Mouse (Mus musculus) G1E (cell line): ENCODE data around the gene Slc30a4. TPM values are rescaled to one million over a fixed set of nuclear protein-coding genes. Genes with fewer than 3 reads are reported as not detected.

ENCODE experiments used
- ATAC-seq: 2 replicates; pipeline ENCODE4 v1.8.0; 2016; ENCODE audit warnings: mild to moderate bottlenecking; ENCODE audit not compliant: insufficient number of reproducible peaks, poor library complexity, low FRiP score, severe bottlenecking; ENCODE audit errors: extremely low read depth
- DNase-seq: peaks from one replicate; pipeline ENCODE4 v3.0.0; 2012; ENCODE audit warnings: low spot score
- H3K27me3 ChIP-seq: 2 replicates; pipeline ENCODE4 v1.6.1; 2012; ENCODE audit warnings: mild to moderate bottlenecking, low read length, inconsistent platforms; ENCODE audit not compliant: insufficient read depth
- H3K36me3 ChIP-seq: replicated peaks from 2 replicates; pipeline ENCODE3; 2012; ENCODE audit warnings: mild to moderate bottlenecking, inconsistent platforms
- H3K4me1 ChIP-seq: 2 replicates; pipeline ENCODE4 v1.6.1; 2012; ENCODE audit warnings: low read depth, low read length, inconsistent platforms, mixed read lengths; ENCODE audit not compliant: insufficient read depth
- H3K4me3 ChIP-seq: 2 replicates; pipeline ENCODE4 v1.5.1; 2012; ENCODE audit warnings: low read depth, mild to moderate bottlenecking, inconsistent platforms, low read length, moderate library complexity, mixed read lengths
- H3K9me3 ChIP-seq: replicated peaks from 2 replicates; pipeline ENCODE4 v1.6.1; 2012; ENCODE audit warnings: inconsistent platforms
- CTCF ChIP-seq: IDR thresholded peaks from 2 replicates; pipeline ENCODE4 v1.5.1; 2012; ENCODE audit warnings: low read depth, low read length, inconsistent platforms, mixed read lengths
- GATA1 ChIP-seq: IDR thresholded peaks from 2 replicates; pipeline ENCODE4 v1.6.1; 2012; ENCODE audit warnings: borderline replicate concordance, low read length, inconsistent platforms, mixed read lengths
- GATA2 ChIP-seq: IDR thresholded peaks from 2 replicates; pipeline ENCODE4 v1.6.1; 2012; ENCODE audit warnings: low read depth, low read length, inconsistent platforms, borderline replicate concordance
- POLR2AphosphoS5 ChIP-seq: IDR thresholded peaks from 2 replicates; pipeline ENCODE4 v1.6.1; 2012; ENCODE audit warnings: low read depth, low read length, inconsistent platforms; ENCODE audit not compliant: insufficient replicate concordance
- TAL1 ChIP-seq: conservative IDR thresholded peaks from 2 replicates; pipeline ENCODE4 v1.6.1; 2012; ENCODE audit warnings: low read depth, low read length, inconsistent platforms, mixed read lengths
- polyA plus RNA-seq: library from polyadenylated mRNA; stranded (reverse); fragments of >175 nt; gene quantifications from 2 replicates; pipeline ENCODE4 v1.2.3, GENCODE M21; 2012
- total RNA-seq, 2 experiments: library from RNA; stranded (forward) in 1 of 2; stranded (reverse) in 1 of 2; fragments of 200-1000 nt in 1 of 2; fragments of >200 nt in 1 of 2; fragmentation: Nextera tagmentation in 1 of 2; gene quantifications; 2 replicates each; pipeline ENCODE4 v1.2.3; 2014 to 2017

Slc30a4 gene
- total and polyA plus RNA-seq, 3 experiments: 0.11 TPM; not detected in 2

DNA sequence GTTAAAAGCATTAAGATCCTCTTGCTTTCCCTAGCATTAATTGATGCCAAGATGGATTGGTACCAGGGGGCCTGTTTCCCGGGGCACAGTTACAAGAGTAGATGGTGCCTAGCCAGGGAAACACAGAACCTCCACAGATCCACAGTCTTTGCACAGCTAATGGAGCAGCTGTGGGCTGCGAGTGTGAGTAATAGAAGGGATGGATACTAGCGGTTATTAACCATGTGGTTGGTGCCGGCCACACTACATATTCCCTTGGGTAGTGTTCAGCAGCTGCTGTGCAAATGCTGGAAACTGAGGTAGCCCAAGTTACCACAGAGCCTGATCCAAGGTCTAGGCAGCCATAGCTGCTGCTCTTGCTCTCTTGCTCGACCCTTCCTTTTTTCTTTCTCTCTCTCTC, 30.7 kb downstream of the Slc30a4 start:
- no peaks in the 10 kb centered on the region for H3K9me3 ChIP-seq
- no peak for ATAC-seq
- no peak for DNase-seq
- no peaks in the 10 kb centered on the region for H3K4me1 ChIP-seq
- no peaks in the 10 kb centered on the region for H3K36me3 ChIP-seq
- no peak overlapping the region for H3K4me3 ChIP-seq
- no peak for TF ChIP-seq GATA1
- TF ChIP-seq POLR2AphosphoS5: no peak
- no peak for TF ChIP-seq TAL1
- no peak for TF ChIP-seq CTCF
- TF ChIP-seq GATA2: no peak
- no peaks in the 10 kb centered on the region for H3K27me3 ChIP-seq

- H3K27me3 ChIP-seq: no peaks in the 10 kb centered on the region
- H3K36me3 ChIP-seq: no peaks in the 10 kb centered on the region
- H3K4me3 ChIP-seq: no peak overlapping the region
- DNase-seq: no peak
- H3K9me3 ChIP-seq: no peaks in the 10 kb centered on the region
- H3K4me1 ChIP-seq: no peaks in the 10 kb centered on the region
- TF ChIP-seq CTCF (no peak), TAL1 (no peak), GATA2 (no peak), GATA1 (no peak), POLR2AphosphoS5 (no peak)
- ATAC-seq: no peak
Measured at GRCm38 (mm10) chr2:122667856-122668255, 34.6 kb downstream of the Slc30a4 start.

GRCm38 (mm10) chr2:122665973-122666875, 36.2 kb downstream of the Slc30a4 start:
- ATAC-seq: no peak
- no peak overlapping the region for H3K4me3 ChIP-seq
- no peak for TF ChIP-seq POLR2AphosphoS5
- TF ChIP-seq GATA2: no peak
- TF ChIP-seq GATA1: no peak
- TF ChIP-seq CTCF: no peak
- no peaks in the 10 kb centered on the region for H3K36me3 ChIP-seq
- H3K27me3 ChIP-seq: no peaks in the 10 kb centered on the region
- no peaks in the 10 kb centered on the region for H3K4me1 ChIP-seq
- no peaks in the 10 kb centered on the region for H3K9me3 ChIP-seq
- no peak for DNase-seq

- no peak overlapping the region for H3K4me3 ChIP-seq
- H3K4me1 ChIP-seq: no peaks in the 10 kb centered on the region
- TF ChIP-seq TAL1 (no peak), GATA2 (no peak), GATA1 (no peak), CTCF (no peak), POLR2AphosphoS5 (no peak)
- DNase-seq (no peak), ATAC-seq (no peak; the same call in 1 of the 2 replicates)
- no peaks in the 10 kb centered on the region for H3K27me3 ChIP-seq
- H3K9me3 ChIP-seq: no peaks in the 10 kb centered on the region
- no peaks in the 10 kb centered on the region for H3K36me3 ChIP-seq
Measured at GRCm38 (mm10) chr2:122665253-122665972, 37.0 kb downstream of the Slc30a4 start.

DNA sequence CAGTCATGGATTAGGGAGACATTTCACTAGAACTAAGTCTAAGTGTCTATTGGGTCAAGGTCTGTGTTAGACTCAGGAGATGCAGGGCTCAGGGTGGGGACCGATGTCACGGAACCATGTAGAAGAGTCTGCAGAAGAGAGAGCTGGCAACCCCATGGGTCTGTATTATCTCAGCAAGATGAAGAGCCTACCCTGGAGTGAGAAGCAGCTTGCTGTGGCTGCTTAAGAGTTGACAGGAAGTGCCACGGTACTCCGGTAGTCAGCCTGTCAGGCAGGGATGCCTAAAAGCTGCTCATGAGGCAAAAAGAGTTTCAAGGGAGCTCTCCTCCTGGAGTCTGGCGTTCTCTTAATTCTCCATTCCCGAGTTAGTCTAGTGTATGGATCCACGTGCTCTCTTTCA, 42.6 kb downstream of the Slc30a4 start:
- H3K27me3 ChIP-seq: no peaks in the 10 kb centered on the region
- H3K36me3 ChIP-seq: no peaks in the 10 kb centered on the region
- no peaks in the 10 kb centered on the region for H3K4me1 ChIP-seq
- ATAC-seq (no peak), DNase-seq (no peak)
- peaks cover 3% of the 10 kb centered on the region for H3K9me3 ChIP-seq
- no peak overlapping the region for H3K4me3 ChIP-seq
- TF ChIP-seq TAL1 (no peak), POLR2AphosphoS5 (no peak), GATA1 (no peak), CTCF (no peak), GATA2 (no peak)
